Mouse (Mus musculus) spleen, postnatal 36 days (tissue): ENCODE data around the gene Adcy10.

Experiments used
- DNase-seq, 2 experiments: peaks; one replicate each; pipeline ENCODE4 v3.0.0; 2022; ENCODE audit warnings: low spot score in 2 of 2, mixed read lengths in 1 of 2

Adcy10 gene

DNA sequence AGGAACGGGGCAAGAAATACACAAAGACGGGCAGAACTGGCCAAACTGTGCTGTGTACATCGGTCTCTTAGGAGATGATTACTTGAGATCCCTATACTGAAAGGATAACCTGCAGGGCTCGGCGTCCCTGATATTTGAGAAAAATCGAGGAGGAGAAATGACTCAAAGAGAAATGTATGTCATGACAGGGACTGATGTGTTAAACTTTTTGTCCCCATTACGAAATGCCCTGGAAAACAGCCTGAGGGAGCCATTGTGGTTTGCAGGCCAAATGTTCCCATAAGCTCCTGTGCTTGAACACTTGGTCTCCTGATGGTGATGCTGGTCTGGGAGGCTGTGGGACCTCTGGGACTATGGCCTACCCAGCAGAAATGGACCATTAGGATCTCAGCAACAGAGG is 35.7 kb downstream of the Adcy10 start:
- DNase-seq: no peak

DNA sequence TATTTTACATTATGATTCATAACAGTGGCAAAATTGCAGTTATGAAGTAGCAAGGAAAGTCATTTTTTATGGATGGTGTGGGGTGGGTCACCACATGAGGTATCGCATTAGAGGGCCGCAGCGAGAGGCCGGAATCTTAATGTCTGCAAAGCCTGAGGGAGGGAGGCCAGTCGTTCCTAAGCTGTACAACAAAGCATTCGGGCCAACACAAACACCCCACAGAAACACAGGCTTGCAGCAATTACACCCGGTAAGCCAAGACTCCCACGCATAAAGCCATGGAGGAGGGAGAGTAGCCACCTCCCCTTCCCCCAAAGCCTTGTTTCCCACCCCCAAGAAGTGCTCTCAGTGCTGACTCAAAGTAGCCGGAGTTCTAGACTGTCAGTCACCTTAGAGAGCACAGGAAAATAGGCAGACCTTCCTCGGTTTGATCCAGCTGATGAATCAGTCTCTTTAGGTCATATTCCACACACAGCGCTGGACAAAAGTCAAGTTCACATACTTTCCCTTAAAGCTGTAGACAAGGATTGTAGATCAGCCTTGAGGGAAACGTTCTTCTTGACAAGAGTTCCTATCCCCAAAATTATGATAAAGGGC is 51.2 kb downstream of the Adcy10 start:
- no peak for DNase-seq

DNA sequence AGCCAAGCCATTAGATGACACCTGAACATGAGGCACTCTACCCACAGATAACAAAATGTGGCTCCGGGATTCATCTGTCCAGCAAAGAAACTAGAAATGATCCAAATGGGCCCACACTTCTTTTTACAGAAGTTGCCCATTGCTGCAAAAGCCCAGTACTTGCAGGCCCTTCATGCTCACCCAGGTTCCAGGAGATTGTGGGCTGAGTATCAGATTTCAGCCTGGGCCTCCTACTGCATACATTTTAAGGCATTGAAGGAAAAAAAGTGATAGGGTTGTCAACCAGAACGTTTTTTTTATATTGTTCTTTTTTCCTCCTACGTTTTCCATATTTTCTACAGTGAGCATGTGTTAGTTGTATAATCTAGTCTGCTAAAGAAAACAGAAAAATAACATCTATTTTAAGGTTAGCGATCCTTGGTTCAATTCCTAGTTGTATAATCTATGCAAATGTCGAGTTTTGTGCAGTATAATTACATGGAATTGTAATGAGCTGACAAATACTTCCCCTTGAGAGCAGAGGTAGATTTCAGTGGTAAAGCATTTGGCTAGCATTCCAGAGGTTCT is 52.3 kb downstream of the Adcy10 start:
- DNase-seq: no peak

DNA sequence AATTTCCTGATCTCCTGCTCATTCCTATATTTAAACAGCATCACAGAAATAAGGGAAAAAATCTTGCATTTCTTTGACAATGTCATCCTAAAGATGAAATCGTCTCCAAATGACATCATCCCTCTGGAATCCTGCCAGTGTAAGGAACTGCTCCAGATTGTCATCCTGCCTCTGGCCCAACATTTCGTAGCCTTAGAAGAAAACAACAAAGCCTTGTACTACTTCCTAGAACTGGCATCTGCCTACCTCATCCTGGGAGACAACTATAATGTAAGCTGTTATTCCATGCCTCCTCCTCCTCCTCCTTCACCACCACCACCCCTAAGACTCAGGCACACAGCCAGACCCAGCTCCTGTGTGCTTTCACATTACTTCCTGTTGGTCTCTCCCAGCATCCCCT is 71.7 kb downstream of the Adcy10 start:
- no peak for DNase-seq

DNA sequence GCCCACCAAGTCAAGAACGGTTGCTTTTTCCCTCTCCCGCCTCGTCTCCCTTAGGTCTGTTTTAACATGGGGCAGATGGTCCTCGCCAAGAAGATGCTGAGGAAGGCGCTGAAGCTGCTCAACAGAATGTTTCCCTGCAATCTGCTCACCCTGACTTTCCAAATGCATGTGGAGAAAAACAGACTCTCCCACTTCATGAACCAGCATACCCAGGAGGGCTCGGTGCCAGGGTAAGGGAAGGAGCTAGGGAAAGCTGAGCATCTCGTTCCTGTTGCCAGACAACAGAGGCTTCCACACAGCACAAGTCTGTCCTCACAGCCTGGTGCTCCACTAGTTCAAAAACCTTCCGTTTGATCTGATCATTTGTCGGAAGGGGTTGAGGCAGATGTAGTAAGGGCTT is 74.1 kb downstream of the Adcy10 start:
- DNase-seq: no peak

DNA sequence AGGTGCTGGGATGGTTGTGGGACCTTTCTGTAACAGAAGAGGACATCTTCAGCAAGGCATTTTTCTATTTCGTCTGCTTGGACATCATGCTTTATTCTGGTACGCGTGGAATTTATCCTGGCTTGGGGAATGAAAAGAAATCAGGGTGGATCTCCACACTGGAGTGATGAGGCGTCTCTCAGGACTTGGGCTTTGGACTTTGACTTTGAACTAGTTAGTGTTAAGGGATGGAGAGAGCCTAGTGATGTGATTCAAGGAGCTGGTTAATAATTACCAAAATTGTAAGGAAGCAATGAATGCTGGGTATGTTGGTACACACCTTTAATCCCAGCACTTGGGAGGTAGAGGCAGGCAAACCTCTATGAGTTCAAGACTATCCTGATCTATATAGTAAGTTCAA is 80.3 kb downstream of the Adcy10 start:
- DNase-seq: no peak

DNA sequence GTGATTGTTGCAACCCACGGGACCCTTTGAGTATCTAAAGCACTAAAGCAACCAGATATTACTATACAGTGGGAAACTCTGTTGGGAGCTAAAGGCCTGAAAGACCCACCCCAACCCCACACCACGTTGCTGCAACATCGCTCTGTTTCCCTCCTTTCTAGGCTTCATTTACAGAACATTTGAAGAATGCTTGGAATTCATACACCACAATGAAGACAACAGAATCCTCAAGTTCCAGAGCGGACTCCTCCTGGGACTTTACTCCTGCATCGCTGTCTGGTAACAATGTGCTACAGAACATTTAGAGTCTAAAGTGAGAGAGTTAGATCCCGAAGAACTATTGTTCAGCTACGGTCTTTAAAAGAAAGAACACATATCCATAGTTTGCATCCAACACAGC is 82.5 kb downstream of the Adcy10 start:
- no peak for DNase-seq

DNA sequence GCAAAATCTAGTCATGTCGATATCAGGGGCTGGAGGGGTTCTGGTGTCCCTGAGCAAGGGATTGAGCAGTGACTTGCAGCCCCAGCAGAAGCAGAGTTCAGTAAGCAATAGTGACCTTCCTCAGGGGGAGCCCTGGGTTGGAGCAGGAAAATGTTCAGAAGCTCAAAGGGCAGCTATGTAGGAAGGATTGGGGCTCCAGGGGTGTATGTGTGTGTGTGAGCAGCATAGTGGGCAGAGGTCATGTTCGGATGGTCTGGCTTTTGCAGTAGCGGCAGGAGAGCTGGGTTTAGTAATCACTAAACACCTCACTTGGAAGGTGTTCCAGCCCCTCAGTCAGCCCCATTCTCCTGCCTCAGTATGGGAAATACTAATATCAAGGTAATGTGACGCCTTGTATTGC is 91.0 kb downstream of the Adcy10 start:
- no peak for DNase-seq

DNA sequence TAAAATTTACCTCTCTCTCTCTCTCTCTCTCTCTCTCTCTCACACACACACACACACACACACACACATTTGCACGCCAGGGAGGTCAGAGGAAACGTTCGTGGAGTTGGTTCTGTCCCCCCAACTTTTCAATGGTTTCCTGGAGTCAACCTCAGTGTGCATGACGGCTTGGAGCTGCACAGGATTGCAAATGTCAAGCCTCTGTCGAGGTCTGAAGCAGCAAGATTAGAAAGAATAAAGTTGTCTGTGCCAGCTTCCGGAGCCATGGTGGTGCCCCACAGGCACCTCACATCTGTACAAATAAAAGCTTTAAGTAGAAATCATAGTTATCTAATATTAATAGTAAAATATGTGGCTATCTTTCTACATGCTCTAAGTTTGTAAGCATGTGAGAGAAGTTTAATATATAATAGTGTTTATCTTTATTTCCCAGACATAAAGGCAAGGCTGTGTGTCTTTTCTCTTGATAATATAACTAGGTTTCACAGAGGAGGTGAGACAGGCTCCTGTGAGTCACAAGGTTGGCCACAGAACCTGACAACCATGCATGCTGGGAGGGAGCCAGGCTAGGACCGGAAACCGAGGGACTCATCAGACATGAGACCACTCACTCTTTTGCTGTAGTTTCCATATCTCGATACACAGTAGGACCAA is 91.6 kb downstream of the Adcy10 start:
- DNase-seq: no peak

DNA sequence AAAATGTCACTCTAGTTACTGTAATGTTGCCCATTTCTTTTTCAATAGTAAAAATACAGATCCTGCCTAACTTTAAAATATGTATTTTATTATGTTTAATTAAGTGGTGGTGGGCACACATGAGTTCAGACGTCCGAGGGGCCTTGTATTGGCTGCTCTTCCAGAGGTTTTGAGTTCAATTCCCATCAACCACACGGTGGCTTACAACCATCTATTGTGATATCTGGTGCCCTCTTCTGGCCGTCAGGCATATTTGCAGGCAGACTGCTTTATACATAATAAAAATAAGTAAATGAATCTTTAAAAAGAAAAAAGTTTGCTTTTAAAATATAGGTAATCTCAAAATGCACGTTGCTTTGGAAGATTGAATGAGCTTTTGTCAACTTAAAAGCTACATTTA is 94.3 kb downstream of the Adcy10 start:
- DNase-seq: no peak

DNA sequence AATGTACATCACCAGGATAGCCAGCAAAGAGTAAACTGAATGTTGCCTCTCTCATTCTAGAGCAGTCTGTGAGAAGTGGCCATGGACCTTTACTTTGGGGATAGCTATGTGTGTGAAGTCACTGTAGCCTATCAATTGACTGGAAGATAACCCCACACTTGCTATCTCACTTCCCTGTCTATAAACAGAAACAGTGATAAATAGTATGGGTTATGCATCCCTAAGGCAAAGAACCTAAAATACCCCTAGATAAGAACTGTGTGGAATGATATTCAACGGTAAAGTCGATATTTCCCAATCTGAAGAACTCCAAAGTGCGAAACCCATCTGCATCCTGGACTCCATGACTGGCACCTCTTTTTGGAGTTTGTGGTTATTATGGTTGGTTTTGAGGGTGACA is 96.3 kb downstream of the Adcy10 start:
- no peak for DNase-seq

DNA sequence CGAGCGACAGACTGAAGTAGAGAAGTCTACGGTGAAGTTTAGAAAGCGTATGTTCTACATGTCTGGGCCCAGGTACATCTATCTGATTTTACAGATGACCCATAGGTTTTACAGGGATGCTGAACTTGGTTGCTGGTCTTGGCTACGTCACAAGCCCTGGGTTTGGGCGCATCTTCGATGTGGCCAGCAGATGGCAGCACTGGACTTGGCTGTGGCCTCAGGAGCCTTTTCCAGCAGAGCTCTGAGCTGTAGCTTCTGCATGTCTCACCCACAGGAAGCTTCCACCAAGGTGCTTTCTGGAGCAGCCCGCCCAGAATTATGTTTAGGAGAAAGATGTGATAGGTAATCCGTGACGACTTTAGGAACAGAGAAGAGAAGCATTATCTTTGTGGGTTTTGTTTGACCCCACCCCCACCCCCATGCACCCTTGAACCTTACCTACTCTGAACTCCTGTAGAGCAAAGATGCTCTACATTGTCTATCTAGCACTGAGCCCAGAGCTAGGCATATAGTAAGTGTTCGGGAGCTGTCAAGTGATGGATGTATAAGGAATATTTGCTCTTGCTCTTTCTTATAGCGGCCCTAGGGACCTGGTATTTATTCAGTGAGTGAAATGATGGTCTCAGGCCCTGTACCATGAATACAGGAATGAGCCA is 98.7 kb downstream of the Adcy10 start:
- peak; percentile 74 to 77 for DNase-seq

DNA sequence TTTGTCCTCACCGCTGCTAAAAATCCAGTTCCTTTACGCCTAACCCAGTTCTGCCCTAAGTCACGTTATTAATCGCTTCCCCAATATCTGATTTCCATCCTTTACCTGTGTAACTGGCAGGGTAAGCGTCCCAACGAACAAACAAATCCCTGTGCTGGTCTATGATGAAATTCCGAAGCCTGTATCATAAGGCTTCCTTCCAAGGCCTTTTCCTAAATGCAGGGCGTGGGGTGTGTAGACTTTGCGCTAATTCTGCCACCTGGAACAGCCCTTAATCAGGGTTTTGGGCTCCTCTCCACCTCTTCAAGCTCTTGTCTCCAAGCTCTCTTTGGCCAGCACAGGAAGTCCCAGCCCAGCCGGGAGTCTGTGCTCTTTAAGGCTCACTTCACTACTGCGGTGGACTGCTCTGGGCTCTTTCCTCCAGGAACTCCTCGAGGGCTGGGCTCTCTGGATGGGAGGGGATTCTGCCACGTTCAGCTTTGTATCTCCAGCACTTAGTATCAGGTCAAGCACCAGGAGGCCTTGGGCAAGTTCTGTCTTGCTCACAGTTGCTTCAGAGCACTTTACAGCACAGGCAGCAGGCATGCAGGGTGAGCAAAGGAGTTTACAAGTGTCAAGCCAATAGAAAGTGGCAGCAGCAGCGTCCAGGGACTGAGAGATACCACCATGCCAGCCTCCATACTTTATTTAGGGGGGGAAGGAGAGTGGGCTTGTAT is 100.6 kb downstream of the Adcy10 start:
- DNase-seq: no peak

DNA sequence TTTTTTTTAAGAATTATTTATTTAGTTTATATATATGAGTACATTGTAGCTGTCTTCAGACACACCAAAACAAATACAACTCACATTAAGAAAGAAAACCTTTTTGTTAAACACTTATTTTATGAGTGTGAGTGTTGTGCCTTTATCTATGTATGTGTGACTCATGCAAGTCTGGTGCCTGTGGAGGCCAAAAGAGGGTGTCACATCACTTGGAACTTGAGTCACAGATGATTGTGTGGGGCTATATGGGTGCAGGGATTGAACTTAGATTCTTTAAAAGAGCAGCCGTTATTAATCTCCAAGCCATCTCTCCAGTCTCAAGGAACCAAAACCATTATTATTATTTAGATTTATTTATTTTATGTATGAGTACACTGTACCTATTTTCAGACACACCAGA is 101.4 kb downstream of the Adcy10 start:
- DNase-seq: no peak

DNA sequence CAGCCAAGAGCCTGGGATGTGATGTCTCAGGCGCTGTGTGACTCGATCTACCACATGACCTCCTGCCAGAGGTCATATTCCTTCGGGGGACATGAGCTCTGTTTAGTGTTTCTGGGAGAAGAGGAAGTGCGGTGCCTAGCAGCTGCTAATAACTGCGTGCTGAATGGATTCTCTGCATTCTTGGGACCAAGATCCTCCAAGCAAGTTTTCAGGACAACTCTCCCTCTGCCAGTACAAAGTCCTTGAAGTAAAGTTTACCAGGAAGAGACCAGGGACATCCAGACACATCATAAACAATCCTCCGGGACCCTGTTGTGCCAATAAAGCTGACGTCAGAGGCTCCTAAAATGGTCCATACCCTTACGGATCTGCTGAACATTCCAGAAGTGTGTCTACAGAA is 102.9 kb downstream of the Adcy10 start:
- no peak for DNase-seq

DNA sequence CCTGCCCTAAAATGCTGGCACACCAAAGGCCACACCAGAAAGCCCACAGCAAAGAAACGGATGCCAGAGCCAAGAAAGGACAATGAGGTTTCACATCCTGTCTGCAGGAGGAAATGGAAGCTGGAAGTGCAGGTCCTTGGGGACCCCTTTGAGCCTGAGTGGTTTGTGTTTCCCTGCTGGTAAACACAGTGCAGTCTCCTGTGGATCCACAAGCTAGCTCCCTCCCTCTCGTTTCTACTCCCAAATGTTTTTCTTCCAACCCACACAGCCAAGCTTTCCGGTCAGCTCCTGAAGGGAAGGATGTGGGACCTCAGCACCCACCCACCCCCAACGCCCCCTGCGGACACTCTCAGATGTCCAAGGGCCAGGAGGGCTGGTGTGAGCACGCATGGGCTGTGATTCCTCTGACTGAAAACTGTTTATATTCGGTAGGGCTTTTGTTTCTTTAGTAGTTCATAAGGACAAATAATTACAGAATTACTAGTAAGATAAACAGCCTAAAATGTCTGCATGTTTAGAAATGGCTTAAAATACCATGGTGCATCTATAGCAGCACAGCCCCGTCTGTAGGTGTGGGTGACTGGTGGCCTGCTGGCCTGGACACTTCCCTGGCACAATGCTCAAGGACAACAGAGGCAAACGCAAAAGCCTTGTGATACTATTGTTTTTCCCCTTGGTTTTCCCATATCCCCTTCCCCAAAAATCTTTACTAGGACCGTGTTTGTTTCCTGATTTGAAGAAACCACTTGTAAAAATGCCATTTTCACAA is 104.5 kb downstream of the Adcy10 start:
- DNase-seq: peak; percentile 48

DNA sequence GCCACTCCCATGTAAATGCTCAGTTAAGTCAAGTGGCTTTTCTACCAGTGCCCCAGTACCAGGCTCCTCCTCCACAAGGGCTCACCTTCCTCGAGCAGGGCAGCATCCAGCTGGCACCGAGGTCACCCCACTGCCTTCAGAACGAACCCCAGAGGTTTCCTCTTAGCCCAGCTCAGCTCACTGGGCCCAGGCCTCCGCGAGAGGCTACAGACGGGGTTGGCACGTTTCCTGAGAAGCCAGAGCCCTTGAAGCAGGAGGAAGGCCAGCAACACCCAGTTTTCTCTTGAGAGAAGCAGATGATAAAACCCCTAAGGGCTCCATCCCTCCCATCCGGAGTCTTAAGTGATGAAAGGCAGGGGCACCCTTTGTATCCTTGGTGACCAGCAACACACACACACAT is 105.8 kb downstream of the Adcy10 start:
- DNase-seq: no peak

DNA sequence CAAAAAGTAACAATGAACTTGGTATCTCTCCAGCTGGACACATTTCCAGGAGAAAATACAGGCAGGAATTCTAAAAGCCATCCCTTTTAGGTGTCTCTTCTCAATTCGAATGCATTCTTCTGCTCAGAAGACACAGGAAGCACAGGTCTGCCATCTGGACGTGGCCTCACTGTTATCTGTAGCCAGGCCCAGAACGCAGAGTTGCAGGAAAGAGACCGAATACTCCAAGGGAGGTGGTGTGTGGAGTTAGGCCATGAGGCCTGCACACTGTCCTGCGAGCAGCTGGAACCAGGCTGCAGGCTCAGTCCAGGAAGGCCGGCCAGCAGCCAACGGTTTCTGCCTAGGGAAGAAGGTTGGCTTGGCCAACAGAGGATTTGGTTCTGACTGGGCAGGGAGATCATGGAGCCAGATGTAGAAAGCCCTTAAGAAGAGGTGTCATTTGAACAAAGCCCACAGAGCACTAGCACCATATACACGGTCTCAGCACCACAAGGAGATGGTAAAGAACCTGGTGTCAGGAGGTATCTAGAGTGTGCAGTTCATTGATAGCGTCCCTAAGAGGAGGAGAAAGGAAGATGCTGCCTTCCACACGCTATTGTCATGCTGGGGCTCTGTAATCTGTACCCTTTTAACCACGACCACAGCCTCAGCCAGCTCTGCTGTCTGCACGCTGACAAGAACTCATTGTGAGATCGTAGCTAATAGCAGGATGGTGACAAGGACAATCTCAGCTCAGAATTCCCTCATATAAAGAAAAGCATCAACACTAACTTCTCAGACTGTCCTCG is 107.5 kb downstream of the Adcy10 start:
- no peak for DNase-seq

DNA sequence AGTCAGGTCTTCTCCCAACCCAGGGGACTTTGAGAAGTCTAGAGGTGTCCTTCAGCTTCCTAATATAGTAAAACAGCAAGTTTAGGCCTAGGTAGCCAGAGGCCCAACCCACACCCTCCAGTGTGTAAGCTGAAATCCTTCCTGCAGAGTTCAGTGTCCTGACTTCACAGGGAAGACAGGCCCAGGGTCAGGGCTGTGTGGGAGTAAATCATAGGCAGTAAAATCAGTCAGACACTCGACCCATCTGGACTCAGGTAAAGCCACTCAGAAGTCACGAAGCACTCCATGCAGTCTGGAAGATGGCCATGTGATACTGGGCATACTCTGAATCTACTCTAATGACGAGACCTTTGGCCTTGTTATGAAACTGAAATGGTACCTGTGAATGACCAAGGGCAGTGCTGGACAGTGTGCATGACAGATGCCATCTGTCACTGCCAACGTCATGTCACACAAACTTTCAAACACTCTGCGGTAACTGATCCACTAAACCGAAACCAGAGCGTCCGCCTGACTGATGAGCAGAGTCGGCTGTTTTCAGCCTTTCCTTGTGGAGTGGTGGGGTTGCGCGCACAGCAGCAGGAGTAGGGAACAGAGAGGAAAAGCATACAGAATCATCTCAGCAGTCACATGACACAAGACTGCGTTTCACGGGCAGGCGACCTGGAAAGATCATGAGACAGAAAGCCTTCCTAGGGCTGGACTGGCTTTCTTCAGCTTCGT is 109.9 kb downstream of the Adcy10 start:
- DNase-seq: no peak

DNA sequence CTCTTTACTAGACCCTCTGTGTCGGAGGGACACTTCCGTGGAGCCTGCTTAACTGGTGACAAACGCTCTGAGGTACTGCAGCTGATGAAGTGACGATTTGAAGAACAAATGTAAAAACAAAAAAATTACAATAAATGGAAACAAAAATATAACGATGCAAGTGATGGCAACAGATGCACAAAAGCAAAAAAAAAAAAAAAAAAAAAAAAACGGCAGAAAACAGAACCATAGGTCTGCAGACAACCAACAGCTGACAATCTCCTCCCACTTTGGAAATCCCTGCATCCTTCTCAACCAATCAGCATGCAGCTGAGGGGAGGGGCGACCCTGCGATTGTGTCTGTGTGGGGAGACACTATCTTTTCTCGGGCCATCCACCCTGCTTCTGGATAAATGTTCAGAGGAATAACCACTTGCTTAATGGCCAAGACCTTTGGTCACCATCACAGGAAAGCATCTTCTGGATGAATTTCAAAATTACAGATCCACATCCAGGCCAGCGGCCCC is 116.8 kb downstream of the Adcy10 start:
- DNase-seq: no peak
